Mouse (Mus musculus): ENCODE measurements around the gene Oat. TPM values are rescaled to one million over a fixed set of nuclear protein-coding genes. Genes with fewer than 3 reads are reported as not detected.

Oat gene
- polyA plus RNA-seq, 1 experiment from 2014 or later, result 290 TPM

DNA sequence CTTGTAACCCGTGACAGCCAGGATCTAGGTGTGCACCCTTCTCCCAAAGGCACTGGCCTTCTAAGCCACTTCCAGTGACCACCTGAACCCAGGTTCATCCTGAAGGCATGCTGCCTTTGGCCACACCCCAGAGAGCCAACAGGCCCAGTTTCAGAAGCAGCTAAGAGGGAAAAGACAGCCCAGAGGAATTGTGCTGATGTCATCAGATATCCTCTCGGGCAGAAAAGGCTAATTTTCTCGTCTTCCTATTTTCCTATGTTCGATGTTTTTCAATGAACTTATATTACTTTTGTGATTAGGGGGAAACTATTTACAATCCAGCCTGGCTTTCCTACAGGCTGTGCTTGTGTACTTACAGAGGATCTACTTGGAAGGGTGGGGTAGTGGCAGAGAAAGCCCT lies 35.6 kb downstream of the Oat start:
- Histone ChIP-seq H3K4me1 (replicated peaks; ENCODE audit: control insufficient read depth, insufficient read depth, low read length) (no peaks in the 10 kb centered on the region), H3K27me3 (ENCODE audit: control insufficient read depth, insufficient read depth, low read depth, low read length) (no peaks in the 10 kb centered on the region), H3K9me3 (ENCODE audit: control insufficient read depth, low read length) (no peaks in the 10 kb centered on the region), H3K27ac (ENCODE audit: low read length) (no peak overlapping the region), H3K4me2 (ENCODE audit: low read depth, low read length) (no peak overlapping the region), H3K36me3 (ENCODE audit: control insufficient read depth, insufficient read depth, low read length) (no peaks in the 10 kb centered on the region), H3K4me3 (ENCODE audit: low read length) (no peak overlapping the region), H3K9ac (ENCODE audit: low read length) (no peak overlapping the region)
- no peak for ATAC-seq (ENCODE audit: low read depth)
- 73% methylated on average over 4 of the region's 4 CpGs for WGBS

GRCm38 (mm10) chr7:132529206-132529605 lies 47.0 kb downstream of the Oat start:
- WGBS, result 71% methylated on average over 3 of the region's 3 CpGs
- H3K27me3 ChIP-seq (ENCODE audit: control insufficient read depth, insufficient read depth, low read depth, low read length), result no peaks in the 10 kb centered on the region
- H3K4me3 ChIP-seq (ENCODE audit: low read length), result no peak overlapping the region
- ATAC-seq (ENCODE audit: low read depth), result no peak
- no peaks in the 10 kb centered on the region for H3K4me1 ChIP-seq (replicated peaks; ENCODE audit: control insufficient read depth, insufficient read depth, low read length)
- no peak overlapping the region for H3K27ac ChIP-seq (ENCODE audit: low read length)
- no peaks in the 10 kb centered on the region for H3K9me3 ChIP-seq (ENCODE audit: control insufficient read depth, low read length)
- H3K36me3 ChIP-seq (ENCODE audit: control insufficient read depth, insufficient read depth, low read length), result no peaks in the 10 kb centered on the region
- H3K4me2 ChIP-seq (ENCODE audit: low read depth, low read length), result no peak overlapping the region
- H3K9ac ChIP-seq (ENCODE audit: low read length), result no peak overlapping the region

DNA sequence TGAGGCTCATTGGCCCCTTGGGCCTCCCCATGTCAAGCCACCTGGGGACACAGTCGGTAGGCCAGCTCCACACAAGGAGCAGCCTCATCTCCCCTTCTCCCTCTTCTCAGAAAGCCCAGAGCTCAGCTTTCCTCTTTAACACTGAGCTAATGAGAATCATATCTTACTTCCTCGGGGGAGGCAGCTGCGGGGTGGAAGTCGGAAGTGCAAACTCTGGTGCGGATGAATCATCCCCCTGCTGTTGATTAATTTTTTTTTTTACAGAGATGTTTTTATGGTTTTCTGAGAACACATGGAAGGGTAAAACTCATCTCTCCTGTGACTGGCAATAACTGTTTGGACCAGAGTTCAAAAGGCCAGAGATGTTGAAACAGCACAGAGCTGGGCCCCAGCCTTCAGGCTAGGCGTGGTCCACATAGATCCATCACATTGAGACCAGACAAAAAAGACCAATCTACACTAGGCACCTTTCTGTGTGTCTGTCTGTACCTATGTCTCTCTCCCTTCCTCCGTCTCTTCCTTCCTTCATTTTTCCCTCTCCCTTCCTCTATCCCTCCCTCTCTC lies 62.7 kb downstream of the Oat start:
- H3K4me2 ChIP-seq (ENCODE audit: low read depth, low read length), result no peak overlapping the region
- H3K9me3 ChIP-seq (ENCODE audit: control insufficient read depth, low read length), result no peaks in the 10 kb centered on the region
- H3K4me3 ChIP-seq (ENCODE audit: low read length), result no peak overlapping the region
- 61% methylated on average over 7 of the region's 7 CpGs for WGBS
- H3K4me1 ChIP-seq (replicated peaks; ENCODE audit: control insufficient read depth, insufficient read depth, low read length), result no peaks in the 10 kb centered on the region
- no peaks in the 10 kb centered on the region for H3K27me3 ChIP-seq (ENCODE audit: control insufficient read depth, insufficient read depth, low read depth, low read length)
- H3K27ac ChIP-seq (ENCODE audit: low read length), result no peak overlapping the region
- ATAC-seq (ENCODE audit: low read depth), result no peak
- H3K9ac ChIP-seq (ENCODE audit: low read length), result no peak overlapping the region
- H3K36me3 ChIP-seq (ENCODE audit: control insufficient read depth, insufficient read depth, low read length), result no peaks in the 10 kb centered on the region

- 52% methylated on average over 2 of the region's 2 CpGs for WGBS
- Histone ChIP-seq H3K4me3 (ENCODE audit: low read length) (no peak overlapping the region), H3K4me2 (ENCODE audit: low read depth, low read length) (no peak overlapping the region), H3K9ac (ENCODE audit: low read length) (no peak overlapping the region), H3K4me1 (replicated peaks; ENCODE audit: control insufficient read depth, insufficient read depth, low read length) (no peaks in the 10 kb centered on the region), H3K36me3 (ENCODE audit: control insufficient read depth, insufficient read depth, low read length) (no peaks in the 10 kb centered on the region), H3K9me3 (ENCODE audit: control insufficient read depth, low read length) (no peaks in the 10 kb centered on the region), H3K27me3 (ENCODE audit: control insufficient read depth, insufficient read depth, low read depth, low read length) (no peaks in the 10 kb centered on the region), H3K27ac (ENCODE audit: low read length) (no peak overlapping the region)
- ATAC-seq (ENCODE audit: low read depth), result no peak
Measured at GRCm38 (mm10) chr7:132509110-132509509, 67.1 kb downstream of the Oat start.

Other genes with a start within 250 kb of the Oat start
- gene Nkx1-2, start 23.2 kb upstream of the Oat start, polyA plus RNA-seq (2015; fragmentation: Nextera tagmentation; extraction: Ambion mirVana), result not detected in 2 replicates
- 15.9 and 18.8 TPM in 2 replicates for gene Lhpp, start 34.2 kb upstream of the Oat start, polyA plus RNA-seq (2015; fragmentation: Nextera tagmentation; extraction: Ambion mirVana)
- gene Fam53b, start 237.5 kb upstream of the Oat start, polyA plus RNA-seq (2015; fragmentation: Nextera tagmentation; extraction: Ambion mirVana), result 33.5 and 36.0 TPM in 2 replicates

All from lung, embryonic 16.5 days (tissue).